Mouse (Mus musculus): ENCODE results near the gene Zcchc2.

- TF ChIP-seq EP300 (optimal IDR thresholded peaks at IDR 0.05) (no peak), CTCF (IDR thresholded peaks at IDR 0.05; ENCODE audit: low read depth) (no peak)
Observed at GRCm38 (mm10) chr1:106024778-106025177, 34.6 kb downstream of the Zcchc2 start.
